Mouse (Mus musculus): ENCODE results near the gene Ntrk1. TPM values are rescaled to one million over a fixed set of nuclear protein-coding genes. Genes with fewer than 3 reads are reported as not detected.

Gene Ntrk1
- polyA plus RNA-seq, 1 experiment from 2014 or later, result 0.74 TPM

GRCm38 (mm10) chr3:87778283-87778682, 16.7 kb downstream of the Ntrk1 start:
- no peak overlapping the region for H3K27ac ChIP-seq (ENCODE audit: low read depth, low read length)
- no peaks in the 10 kb centered on the region for H3K36me3 ChIP-seq (ENCODE audit: control insufficient read depth, insufficient read depth, low read length)
- no peaks in the 10 kb centered on the region for H3K27me3 ChIP-seq (replicated peaks; ENCODE audit: control insufficient read depth, insufficient read depth, low read length)
- no peak overlapping the region for H3K4me3 ChIP-seq (ENCODE audit: low read depth, low read length)
- no peak overlapping the region for H3K4me2 ChIP-seq (ENCODE audit: low read length)
- WGBS, result 57% methylated on average over 23 of the region's 23 CpGs
- ATAC-seq, result no peak
- no peaks in the 10 kb centered on the region for H3K9me3 ChIP-seq (replicated peaks; ENCODE audit: control insufficient read depth, low read length)
- DNase-seq (ENCODE audit: low spot score), result no peak
- 0 out of 2 replicates have a peak overlapping the region, but pooled peaks have one; percentile 8 for H3K9ac ChIP-seq (ENCODE audit: low read length)
- H3K4me1 ChIP-seq (ENCODE audit: control insufficient read depth, insufficient read depth, low read length), result no peaks in the 10 kb centered on the region

- H3K27ac ChIP-seq (ENCODE audit: low read depth, low read length), result no peak overlapping the region
- DNase-seq (ENCODE audit: low spot score) (no peak), ATAC-seq (no peak)
- WGBS, result 58% methylated on average over 6 of the region's 6 CpGs
- H3K4me2 ChIP-seq (ENCODE audit: low read length), result no peak overlapping the region
- H3K4me3 ChIP-seq (ENCODE audit: low read depth, low read length), result no peak overlapping the region
- H3K27me3 ChIP-seq (replicated peaks; ENCODE audit: control insufficient read depth, insufficient read depth, low read length), result peaks cover 23% of the 10 kb centered on the region
- no peak overlapping the region for H3K9ac ChIP-seq (ENCODE audit: low read length)
- no peaks in the 10 kb centered on the region for H3K4me1 ChIP-seq (ENCODE audit: control insufficient read depth, insufficient read depth, low read length)
- no peaks in the 10 kb centered on the region for H3K9me3 ChIP-seq (replicated peaks; ENCODE audit: control insufficient read depth, low read length)
- no peaks in the 10 kb centered on the region for H3K36me3 ChIP-seq (ENCODE audit: control insufficient read depth, insufficient read depth, low read length)
Measured at GRCm38 (mm10) chr3:87771088-87771487, 23.9 kb downstream of the Ntrk1 start.

GRCm38 (mm10) chr3:87770280-87770679, 24.7 kb downstream of the Ntrk1 start:
- no peak overlapping the region for H3K4me3 ChIP-seq (ENCODE audit: low read depth, low read length)
- no peaks in the 10 kb centered on the region for H3K36me3 ChIP-seq (ENCODE audit: control insufficient read depth, insufficient read depth, low read length)
- H3K9me3 ChIP-seq (replicated peaks; ENCODE audit: control insufficient read depth, low read length), result no peaks in the 10 kb centered on the region
- DNase-seq (ENCODE audit: low spot score), result peak; percentile 78
- no peaks in the 10 kb centered on the region for H3K4me1 ChIP-seq (ENCODE audit: control insufficient read depth, insufficient read depth, low read length)
- H3K4me2 ChIP-seq (ENCODE audit: low read length), result no peak overlapping the region
- peak; percentile 10; the same call in 1 of the 2 replicates for ATAC-seq
- no peak overlapping the region for H3K9ac ChIP-seq (ENCODE audit: low read length)
- whole genome bisulfite sequencing, result under 1% methylated on average over 4 of the region's 4 CpGs
- no peak overlapping the region for H3K27ac ChIP-seq (ENCODE audit: low read depth, low read length)
- H3K27me3 ChIP-seq (replicated peaks; ENCODE audit: control insufficient read depth, insufficient read depth, low read length), result peaks cover 23% of the 10 kb centered on the region

GRCm38 (mm10) chr3:87769506-87769905, 25.5 kb downstream of the Ntrk1 start:
- ATAC-seq, result no peak

GRCm38 (mm10) chr3:87768844-87769243, 26.1 kb downstream of the Ntrk1 start:
- DNase-seq (ENCODE audit: low spot score), result peak; percentile 46
- Histone ChIP-seq H3K27me3 (replicated peaks; ENCODE audit: control insufficient read depth, insufficient read depth, low read length) (peaks cover 23% of the 10 kb centered on the region), H3K9ac (ENCODE audit: low read length) (peak overlapping the region; percentile 21; the same call in 1 of the 2 replicates), H3K4me1 (ENCODE audit: control insufficient read depth, insufficient read depth, low read length) (no peaks in the 10 kb centered on the region), H3K9me3 (replicated peaks; ENCODE audit: control insufficient read depth, low read length) (no peaks in the 10 kb centered on the region), H3K4me3 (ENCODE audit: low read depth, low read length) (peak overlapping the region; percentile 27), H3K4me2 (ENCODE audit: low read length) (peak overlapping the region; percentile 44), H3K36me3 (ENCODE audit: control insufficient read depth, insufficient read depth, low read length) (no peaks in the 10 kb centered on the region), H3K27ac (ENCODE audit: low read depth, low read length) (no peak overlapping the region)
- peak; percentile 47; the same call in 1 of the 2 replicates for ATAC-seq
- WGBS, result 1% methylated on average over 30 of the region's 37 CpGs

More at GRCm38 (mm10) chr3:87769506-87769905, 25.5 kb downstream of the Ntrk1 start:
- no peak for DNase-seq (ENCODE audit: low spot score)
- no peak overlapping the region for H3K4me3 ChIP-seq (ENCODE audit: low read depth, low read length)
- no peak overlapping the region for H3K4me2 ChIP-seq (ENCODE audit: low read length)
- no peak overlapping the region for H3K27ac ChIP-seq (ENCODE audit: low read depth, low read length)
- no peaks in the 10 kb centered on the region for H3K9me3 ChIP-seq (replicated peaks; ENCODE audit: control insufficient read depth, low read length)
- H3K4me1 ChIP-seq (ENCODE audit: control insufficient read depth, insufficient read depth, low read length), result no peaks in the 10 kb centered on the region
- H3K9ac ChIP-seq (ENCODE audit: low read length), result no peak overlapping the region
- peaks cover 23% of the 10 kb centered on the region for H3K27me3 ChIP-seq (replicated peaks; ENCODE audit: control insufficient read depth, insufficient read depth, low read length)
- 84% methylated on average over 8 of the region's 8 CpGs for WGBS
- no peaks in the 10 kb centered on the region for H3K36me3 ChIP-seq (ENCODE audit: control insufficient read depth, insufficient read depth, low read length)

GRCm38 (mm10) chr3:87768431-87768830, 26.5 kb downstream of the Ntrk1 start:
- Histone ChIP-seq H3K4me2 (ENCODE audit: low read length) (peak overlapping the region; percentile 44), H3K4me1 (ENCODE audit: control insufficient read depth, insufficient read depth, low read length) (no peaks in the 10 kb centered on the region), H3K9ac (ENCODE audit: low read length) (peak overlapping the region; percentile 21; the same call in 1 of the 2 replicates), H3K36me3 (ENCODE audit: control insufficient read depth, insufficient read depth, low read length) (no peaks in the 10 kb centered on the region), H3K9me3 (replicated peaks; ENCODE audit: control insufficient read depth, low read length) (no peaks in the 10 kb centered on the region), H3K27ac (ENCODE audit: low read depth, low read length) (no peak overlapping the region), H3K4me3 (ENCODE audit: low read depth, low read length) (peak overlapping the region; percentile 27), H3K27me3 (replicated peaks; ENCODE audit: control insufficient read depth, insufficient read depth, low read length) (peaks cover 23% of the 10 kb centered on the region)
- ATAC-seq (no peak), DNase-seq (ENCODE audit: low spot score) (no peak)
- WGBS, result 57% methylated on average over 6 of the region's 6 CpGs

GRCm38 (mm10) chr3:87767764-87768163, 27.2 kb downstream of the Ntrk1 start:
- Histone ChIP-seq H3K36me3 (ENCODE audit: control insufficient read depth, insufficient read depth, low read length) (no peaks in the 10 kb centered on the region), H3K9ac (ENCODE audit: low read length) (no peak overlapping the region), H3K4me3 (ENCODE audit: low read depth, low read length) (0 out of 2 replicates have a peak overlapping the region, but pooled peaks have one; percentile 27), H3K4me2 (ENCODE audit: low read length) (no peak overlapping the region), H3K27ac (ENCODE audit: low read depth, low read length) (no peak overlapping the region), H3K27me3 (replicated peaks; ENCODE audit: control insufficient read depth, insufficient read depth, low read length) (peaks cover 23% of the 10 kb centered on the region), H3K4me1 (ENCODE audit: control insufficient read depth, insufficient read depth, low read length) (no peaks in the 10 kb centered on the region), H3K9me3 (replicated peaks; ENCODE audit: control insufficient read depth, low read length) (no peaks in the 10 kb centered on the region)
- WGBS, result 78% methylated on average over 8 of the region's 8 CpGs
- DNase-seq (ENCODE audit: low spot score) (no peak), ATAC-seq (no peak)

- no peak overlapping the region for H3K4me3 ChIP-seq (ENCODE audit: low read depth, low read length)
- no peaks in the 10 kb centered on the region for H3K36me3 ChIP-seq (ENCODE audit: control insufficient read depth, insufficient read depth, low read length)
- ATAC-seq (no peak), DNase-seq (ENCODE audit: low spot score) (no peak)
- peaks cover 23% of the 10 kb centered on the region for H3K27me3 ChIP-seq (replicated peaks; ENCODE audit: control insufficient read depth, insufficient read depth, low read length)
- no peak overlapping the region for H3K4me2 ChIP-seq (ENCODE audit: low read length)
- no peaks in the 10 kb centered on the region for H3K4me1 ChIP-seq (ENCODE audit: control insufficient read depth, insufficient read depth, low read length)
- no peak overlapping the region for H3K9ac ChIP-seq (ENCODE audit: low read length)
- H3K27ac ChIP-seq (ENCODE audit: low read depth, low read length), result no peak overlapping the region
- no peaks in the 10 kb centered on the region for H3K9me3 ChIP-seq (replicated peaks; ENCODE audit: control insufficient read depth, low read length)
- WGBS, result 79% methylated on average over 3 of the region's 3 CpGs
Measured at GRCm38 (mm10) chr3:87766284-87766667, 28.7 kb downstream of the Ntrk1 start.

GRCm38 (mm10) chr3:87765631-87766283, 29.2 kb downstream of the Ntrk1 start:
- Histone ChIP-seq H3K27ac (ENCODE audit: low read depth, low read length) (no peak overlapping the region), H3K27me3 (replicated peaks; ENCODE audit: control insufficient read depth, insufficient read depth, low read length) (peaks cover 23% of the 10 kb centered on the region), H3K36me3 (ENCODE audit: control insufficient read depth, insufficient read depth, low read length) (no peaks in the 10 kb centered on the region), H3K9ac (ENCODE audit: low read length) (no peak overlapping the region), H3K4me1 (ENCODE audit: control insufficient read depth, insufficient read depth, low read length) (no peaks in the 10 kb centered on the region), H3K4me3 (ENCODE audit: low read depth, low read length) (no peak overlapping the region), H3K9me3 (replicated peaks; ENCODE audit: control insufficient read depth, low read length) (no peaks in the 10 kb centered on the region), H3K4me2 (ENCODE audit: low read length) (no peak overlapping the region)
- no peak for DNase-seq (ENCODE audit: low spot score)
- WGBS, result 69% methylated on average over 5 of the region's 5 CpGs
- no peak for ATAC-seq
